7 mouse cellular contexts compared by ENCODE assay signal in genomic region chr3:65863762-65864377, GRCm38 (mm10).
DNase-seq lines count a peak whose midpoint lies in the region; ATAC-seq lines count a peak whose summit lies in the region.

No protein-coding gene starts in this region.

- H3K27ac ChIP-seq in lung, embryonic 16.5 days (ENCODE audit: low read length) = no peak overlapping the region
- no peak overlapping the region for H3K27ac ChIP-seq in forebrain, embryonic 14.5 days (ENCODE audit: low read depth, low read length)
- H3K27ac ChIP-seq in hindbrain, embryonic 15.5 days (replicated peaks) = no peak overlapping the region
- no peak overlapping the region for H3K27ac ChIP-seq in midbrain, embryonic 15.5 days

- H3K4me2 ChIP-seq in lung, embryonic 16.5 days (ENCODE audit: low read depth, low read length) = peak overlapping the region; percentile 44
- peak overlapping the region; percentile 47 for H3K4me2 ChIP-seq in forebrain, embryonic 14.5 days (ENCODE audit: low read length)
- H3K4me2 ChIP-seq in hindbrain, embryonic 15.5 days = peak overlapping the region; percentile 38
- peak overlapping the region; percentile 43 for H3K4me2 ChIP-seq in midbrain, embryonic 15.5 days

- H3K4me1 ChIP-seq in lung, embryonic 16.5 days (replicated peaks; ENCODE audit: control insufficient read depth, insufficient read depth, low read length) = peaks cover 15% of the 10 kb centered on the region
- H3K4me1 ChIP-seq in forebrain, embryonic 14.5 days (ENCODE audit: control insufficient read depth, insufficient read depth, low read length) = peaks cover 20% of the 10 kb centered on the region
- peaks cover 37% of the 10 kb centered on the region for H3K4me1 ChIP-seq in hindbrain, embryonic 15.5 days (replicated peaks)
- H3K4me1 ChIP-seq in midbrain, embryonic 15.5 days = peaks cover 35% of the 10 kb centered on the region

- no peak overlapping the region for H3K9ac ChIP-seq in lung, embryonic 16.5 days (ENCODE audit: low read length)
- 0 out of 2 replicates have a peak overlapping the region, but pooled peaks have one; percentile 25 for H3K9ac ChIP-seq in forebrain, embryonic 14.5 days (ENCODE audit: low read length)
- H3K9ac ChIP-seq in hindbrain, embryonic 15.5 days = no peak overlapping the region
- H3K9ac ChIP-seq in midbrain, embryonic 15.5 days = peak overlapping the region; percentile 13; the same call in 1 of the 2 replicates

- no peaks in the 10 kb centered on the region for H3K27me3 ChIP-seq in lung, embryonic 16.5 days (ENCODE audit: control insufficient read depth, insufficient read depth, low read depth, low read length)
- no peaks in the 10 kb centered on the region; the same call in 1 of the 2 replicates for H3K27me3 ChIP-seq in forebrain, embryonic 14.5 days (replicated peaks; ENCODE audit: control insufficient read depth, insufficient read depth, low read length)
- no peaks in the 10 kb centered on the region for H3K27me3 ChIP-seq in hindbrain, embryonic 15.5 days
- H3K27me3 ChIP-seq in midbrain, embryonic 15.5 days (replicated peaks) = no peaks in the 10 kb centered on the region; the same call in 1 of the 2 replicates

- no peak for ATAC-seq in lung, embryonic 16.5 days (ENCODE audit: low read depth)
- peak; percentile 43 for ATAC-seq in forebrain, embryonic 14.5 days
- no peak for ATAC-seq in hindbrain, embryonic 15.5 days (ENCODE audit: low FRiP score, low read depth)
- peak; percentile 33 for ATAC-seq in midbrain, embryonic 15.5 days (replicated peaks)

- H3K4me3 ChIP-seq in lung, embryonic 16.5 days (ENCODE audit: low read length) = 0 out of 2 replicates have a peak overlapping the region, but pooled peaks have one; percentile 15
- H3K4me3 ChIP-seq in forebrain, embryonic 14.5 days (ENCODE audit: low read depth, low read length) = no peak overlapping the region; the same call in 1 of the 2 replicates
- H3K4me3 ChIP-seq in hindbrain, embryonic 15.5 days = 0 out of 2 replicates have a peak overlapping the region, but pooled peaks have one; percentile 8
- peak overlapping the region; percentile 16; the same call in 1 of the 2 replicates for H3K4me3 ChIP-seq in midbrain, embryonic 15.5 days

- no peaks in the 10 kb centered on the region for H3K36me3 ChIP-seq in lung, embryonic 16.5 days (ENCODE audit: control insufficient read depth, insufficient read depth, low read length)
- no peaks in the 10 kb centered on the region for H3K36me3 ChIP-seq in forebrain, embryonic 14.5 days (ENCODE audit: control insufficient read depth, insufficient read depth, low read length)
- no peaks in the 10 kb centered on the region for H3K36me3 ChIP-seq in hindbrain, embryonic 15.5 days
- no peaks in the 10 kb centered on the region for H3K36me3 ChIP-seq in midbrain, embryonic 15.5 days (replicated peaks)

- no peak for DNase-seq in lung, adult 18-20 months
- DNase-seq in forebrain, embryonic 14.5 days (ENCODE audit: low spot score) = peak; percentile 39
- DNase-seq in c-Kit-positive CD71-positive TER-119-positive erythroid progenitor cells, embryonic 14.5 days (ENCODE audit: low spot score) = no peak
- DNase-seq in embryo, embryonic 9.5 days (ENCODE audit: extremely low spot score) = no peak

- H3K9me3 ChIP-seq in lung, embryonic 16.5 days (ENCODE audit: control insufficient read depth, low read length) = no peaks in the 10 kb centered on the region
- H3K9me3 ChIP-seq in forebrain, embryonic 14.5 days (replicated peaks; ENCODE audit: control insufficient read depth, low read length) = no peaks in the 10 kb centered on the region
- H3K9me3 ChIP-seq in hindbrain, embryonic 15.5 days = no peaks in the 10 kb centered on the region
- no peaks in the 10 kb centered on the region for H3K9me3 ChIP-seq in midbrain, embryonic 15.5 days

- WGBS in lung, embryonic 16.5 days = 54% methylated on average over 16 of the region's 16 CpGs
- 36% methylated on average over 16 of the region's 16 CpGs for WGBS in forebrain, embryonic 14.5 days
- 48% methylated on average over 16 of the region's 16 CpGs for WGBS in hindbrain, embryonic 15.5 days
- 43% methylated on average over 16 of the region's 16 CpGs for WGBS in midbrain, embryonic 15.5 days

Comparison
In these comparisons a context has a peak if more than half of its experiments do, and no peak if none do; other contexts are left out.
1. ATAC-seq: peak in forebrain, embryonic 14.5 days (single experiment) and midbrain, embryonic 15.5 days (single experiment); none in lung, embryonic 16.5 days (single experiment) and hindbrain, embryonic 15.5 days (single experiment).
2. H3K9ac ChIP-seq: peak in forebrain, embryonic 14.5 days (single experiment) and midbrain, embryonic 15.5 days (single experiment); none in lung, embryonic 16.5 days (single experiment) and hindbrain, embryonic 15.5 days (single experiment).
3. Peak in every context shown above with its lines, with median percentiles within 50 percentile points of each other: H3K4me2 ChIP-seq.